Mouse (Mus musculus): ENCODE measurements around the gene Sac3d1.

The Sac3d1 gene

DNA sequence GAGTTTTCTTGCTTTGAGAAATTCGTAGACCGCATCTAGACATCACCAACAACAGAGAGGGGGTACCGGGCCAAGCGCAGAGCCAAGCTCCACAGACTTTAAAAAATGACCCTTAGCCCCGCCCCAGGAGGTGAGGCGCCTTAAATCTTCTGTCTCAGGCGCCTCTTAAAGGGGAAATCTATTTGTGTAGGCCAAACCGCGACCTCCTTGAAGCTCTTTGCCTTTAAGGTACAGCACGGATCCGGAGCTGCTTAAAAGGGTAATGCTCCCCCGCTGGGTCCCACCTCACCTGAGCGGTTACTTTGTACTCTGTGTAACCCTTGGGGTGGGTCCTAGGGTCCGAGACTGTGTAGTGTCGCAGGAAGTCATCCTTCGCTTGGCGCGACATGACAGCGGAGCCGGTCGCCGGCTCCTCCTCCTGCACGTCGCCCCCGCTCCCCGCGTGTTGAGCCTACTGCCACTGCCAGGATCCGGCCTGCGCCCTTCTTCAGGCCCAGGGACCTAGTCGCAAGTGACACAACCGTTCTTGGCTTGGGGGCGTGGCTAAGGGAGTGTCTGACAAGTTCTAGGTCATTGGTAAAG lies 9.4 kb upstream of the Sac3d1 start, which contains the start of gene Snx15:
Gene Snx15 (minus strand): TSS at position 545 of the 582 bp plus-strand sequence.
- ChIA-PET POLR2A (interaction anchor here (0.5 to 3.0 kb wide), 125 partner anchors 9 to 664 kb away, joined by 3 to 44 read pairs (median 5); partner anchors contain the start of genes Cdca5 (in 4 of the 4), Zfpl1 (in 4 of the 4), Arl2 (in 3 of the 4) and Pola2 (in 3 of the 4)), CTCF (interaction anchor here (0.5 to 2.6 kb wide), 40 partner anchors 9 to 687 kb away, joined by 3 to 23 read pairs (median 4); partner anchors contain the start of genes Arl2 (in 3 of the 4), Batf2 (in 3 of the 4), Cdc42ep2 (in 2 of the 4) and Pola2 (in 2 of the 4))

DNA sequence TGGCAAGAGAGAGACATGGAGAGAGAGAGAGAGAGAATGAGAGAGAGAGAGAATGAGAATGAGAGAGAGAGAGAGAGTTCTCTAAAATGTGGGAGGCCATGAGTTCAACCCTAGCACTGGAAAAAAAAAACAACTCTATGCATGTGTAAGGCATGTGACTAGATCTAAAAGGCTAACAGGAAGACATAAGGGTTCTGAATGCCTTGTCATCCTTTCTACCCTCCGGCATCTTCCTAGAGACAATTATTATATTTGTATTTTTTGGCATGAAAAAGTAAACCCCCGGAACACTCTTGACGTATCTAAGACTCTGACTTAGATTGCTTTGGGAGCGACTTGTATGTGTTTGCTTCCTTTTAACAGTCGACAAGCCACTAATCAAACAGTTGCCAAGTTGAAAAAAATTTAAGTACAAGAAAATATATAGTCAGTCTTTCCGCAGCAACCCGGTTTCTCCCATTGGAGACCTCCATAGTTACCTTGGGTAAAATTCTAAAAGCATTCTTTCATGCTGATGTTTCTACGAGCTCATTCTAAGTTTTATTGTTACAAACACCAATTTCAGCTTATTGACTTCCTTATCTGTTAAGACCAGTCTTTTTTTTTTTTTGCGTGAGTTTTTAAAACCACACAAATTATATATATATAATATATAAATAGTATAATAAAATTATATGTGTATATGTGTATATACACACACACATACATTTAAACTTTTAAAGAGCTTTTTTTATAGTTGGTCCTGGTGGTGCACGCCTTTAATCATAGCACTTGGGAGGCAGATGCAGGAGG lies 8.5 kb upstream of the Sac3d1 start:
- CTCF ChIA-PET, result interaction anchor here (0.5 to 2.6 kb wide), 36 partner anchors 8 to 402 kb away, joined by 3 to 23 read pairs (median 4); partner anchors contain the start of genes Arl2 (in 3 of the 4), Batf2 (in 3 of the 4), Pola2 (in 2 of the 4) and Sac3d1 (in 2 of the 4)
- POLR2A ChIA-PET, result interaction anchor here (0.5 to 3.0 kb wide), 111 partner anchors 8 to 664 kb away, joined by 3 to 44 read pairs (median 5); partner anchors contain the start of genes Cdca5 (in 4 of the 4), Zfpl1 (in 4 of the 4), Arl2 (in 3 of the 4) and Pola2 (in 3 of the 4)

DNA sequence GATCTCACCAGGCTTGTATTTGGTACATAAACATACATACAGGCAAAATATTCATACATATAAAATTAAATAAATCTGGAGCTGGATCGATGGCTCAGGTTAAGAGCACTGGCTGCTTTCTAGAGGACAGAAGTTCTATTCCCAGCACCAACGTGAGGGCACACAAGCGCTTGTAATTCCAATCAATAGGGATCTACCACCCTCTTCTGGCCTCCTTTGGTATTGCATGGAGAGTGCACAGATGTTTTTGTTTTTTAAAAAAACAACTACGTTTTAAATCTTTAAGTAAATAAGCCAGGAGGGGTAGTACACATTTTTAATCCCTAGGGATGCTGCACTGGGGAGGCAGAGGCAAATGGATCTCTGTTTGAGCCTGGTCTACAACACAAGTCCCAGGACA lies 7.8 kb upstream of the Sac3d1 start:
- POLR2A ChIA-PET, result interaction anchor here in 2 of 4 experiments (1.7 to 3.0 kb wide), 7 partner anchors 41 to 338 kb away, joined by 6 to 23 read pairs (median 14); partner anchors contain the start of genes Capn1 (in 1 of the 2), Cdca5 (in 1 of the 2) and Zfpl1 (in 1 of the 2)
- CTCF ChIA-PET, result interaction anchor here in 2 of 4 experiments (1.4 to 2.6 kb wide), 2 partner anchors 34 to 108 kb away, joined by 3 to 9 read pairs; no protein-coding TSS in a partner anchor

DNA sequence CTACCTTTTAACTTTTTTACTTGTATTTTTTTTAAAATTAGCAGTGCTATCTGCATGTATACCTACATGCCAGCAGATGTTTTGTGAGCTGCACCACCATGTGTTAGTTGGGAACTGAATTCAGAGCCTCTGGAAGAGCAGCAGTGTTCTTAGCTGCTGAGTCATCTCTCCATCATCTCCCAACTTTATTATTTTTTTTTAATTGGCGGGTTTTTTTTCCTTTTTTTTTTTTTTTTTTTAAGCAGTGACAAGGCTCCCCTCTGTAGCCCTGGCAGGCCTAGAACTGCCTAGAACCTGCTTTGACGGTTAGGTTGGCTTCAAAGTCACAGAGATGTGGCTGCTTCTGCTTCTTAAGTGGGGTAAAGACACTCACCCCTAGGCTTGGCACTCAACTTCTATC lies 6.4 kb upstream of the Sac3d1 start:
- POLR2A ChIA-PET, result interaction anchor here (0.5 to 11.3 kb wide), 12 partner anchors 28 to 725 kb away, joined by 3 to 135 read pairs (median 3); partner anchors contain the start of genes Cdca5 (in 2 of the 4) and Zfpl1 (in 2 of the 4)
- CTCF ChIA-PET, result interaction anchor here in 2 of 4 experiments (0.6 to 1.4 kb wide), 5 partner anchors 33 to 338 kb away, joined by 3 to 5 read pairs (median 4); no protein-coding TSS in a partner anchor

DNA sequence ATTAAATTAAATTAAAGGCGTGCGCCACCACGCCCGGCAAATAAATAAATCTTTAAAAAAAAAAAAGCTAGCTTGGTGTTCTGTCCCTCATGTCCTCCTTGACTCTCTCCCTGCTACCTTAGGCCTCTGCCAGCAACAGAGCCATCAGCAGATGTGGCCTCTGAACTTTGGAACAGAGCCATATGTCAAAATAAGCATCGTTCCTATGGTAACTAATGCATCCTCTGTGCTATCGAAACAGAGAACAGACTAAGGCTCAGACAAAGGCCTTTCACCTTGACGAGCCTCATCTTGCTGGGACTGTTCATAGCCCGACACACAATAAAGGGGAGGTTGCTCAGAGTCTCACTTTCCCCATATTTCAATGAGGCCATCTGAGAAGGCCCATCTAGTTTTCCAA lies 4.9 kb upstream of the Sac3d1 start:
- ChIA-PET CTCF (interaction anchor here in 2 of 4 experiments (0.5 to 1.3 kb wide), 4 partner anchors 105 to 336 kb away, joined by 3 to 6 read pairs (median 4); partner anchors contain the start of gene Pola2 (in 2 of the 2)), POLR2A (interaction anchor here in 2 of 4 experiments (0.6 to 11.3 kb wide), 13 partner anchors 13 to 336 kb away, joined by 3 to 135 read pairs (median 4); partner anchors contain the start of genes Cdca5 (in 2 of the 2), Tm7sf2 (in 2 of the 2), Zfpl1 (in 2 of the 2) and Arl2 (in 1 of the 2))

DNA sequence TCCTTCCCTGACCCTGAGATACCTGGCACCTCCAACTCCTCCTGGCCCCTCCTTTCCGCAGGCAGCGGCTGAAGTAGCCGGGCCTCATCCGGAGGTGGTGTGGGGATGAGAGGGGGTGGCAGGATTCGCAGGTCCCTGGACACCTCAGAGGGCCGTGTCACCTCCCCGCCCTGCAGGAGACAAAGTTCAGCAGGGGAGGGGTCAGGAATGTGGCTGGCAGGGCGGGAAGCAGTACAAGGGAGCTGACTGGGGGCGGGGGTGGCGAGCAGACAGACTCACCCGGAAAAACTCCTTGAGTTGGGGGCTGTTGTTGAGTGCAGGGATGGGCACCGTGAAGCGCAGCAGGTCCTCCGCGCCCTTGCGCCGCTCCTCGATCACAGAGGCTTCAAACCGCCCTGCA lies 3.3 kb upstream of the Sac3d1 start:
- CTCF ChIA-PET, result interaction anchor here in 3 of 4 experiments (0.6 to 3.1 kb wide), 6 partner anchors 18 to 104 kb away, joined by 3 to 8 read pairs (median 3); partner anchors contain the start of gene Tm7sf2 (in 1 of the 3)
- POLR2A ChIA-PET, result interaction anchor here in 3 of 4 experiments (0.6 to 11.3 kb wide), 31 partner anchors 17 to 1606 kb away, joined by 3 to 135 read pairs (median 4); partner anchors contain the start of genes Capn1 (in 2 of the 3), Cdca5 (in 2 of the 3), Mrpl49 (in 2 of the 3) and Tm7sf2 (in 2 of the 3)

DNA sequence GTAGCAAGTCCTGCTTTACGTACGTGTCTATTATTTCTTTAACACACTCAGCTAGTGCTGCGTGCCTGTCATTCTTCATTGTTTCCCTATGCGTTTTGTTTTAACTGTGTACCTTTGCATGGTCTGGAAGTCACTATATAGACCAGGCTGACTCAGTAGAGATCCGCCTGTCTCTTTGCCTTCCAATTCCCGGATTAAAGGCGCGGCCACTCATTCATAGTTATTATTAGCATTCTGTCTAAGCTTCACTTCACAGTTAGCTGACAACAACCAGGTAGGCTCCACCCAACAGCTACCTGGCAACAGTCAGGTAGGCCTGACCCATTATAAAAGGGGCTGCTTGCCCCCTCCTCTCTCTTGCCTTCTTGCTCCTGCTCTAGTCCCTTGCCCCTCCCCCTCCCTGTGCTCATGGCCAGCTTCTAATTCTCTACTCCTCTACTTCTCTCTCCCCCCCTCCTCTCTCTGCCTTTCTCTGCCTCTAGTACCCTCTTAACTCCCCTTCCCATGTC lies 281 bp upstream of the Sac3d1 start:
- ChIA-PET POLR2A (interaction anchor here (0.6 to 11.3 kb wide), 108 partner anchors 9 to 1806 kb away, joined by 3 to 135 read pairs (median 4); partner anchors contain the start of genes Arl2 (in 3 of the 4), Cdca5 (in 3 of the 4), Snx15 (in 3 of the 4) and Tm7sf2 (in 3 of the 4)), CTCF (interaction anchor here in 3 of 4 experiments (0.5 to 1.8 kb wide), 15 partner anchors 9 to 332 kb away, joined by 3 to 8 read pairs (median 4); partner anchors contain the start of genes Snx15 (in 2 of the 3), Arl2 (in 1 of the 3), Atg2a (in 1 of the 3) and Capn1 (in 1 of the 3))

DNA sequence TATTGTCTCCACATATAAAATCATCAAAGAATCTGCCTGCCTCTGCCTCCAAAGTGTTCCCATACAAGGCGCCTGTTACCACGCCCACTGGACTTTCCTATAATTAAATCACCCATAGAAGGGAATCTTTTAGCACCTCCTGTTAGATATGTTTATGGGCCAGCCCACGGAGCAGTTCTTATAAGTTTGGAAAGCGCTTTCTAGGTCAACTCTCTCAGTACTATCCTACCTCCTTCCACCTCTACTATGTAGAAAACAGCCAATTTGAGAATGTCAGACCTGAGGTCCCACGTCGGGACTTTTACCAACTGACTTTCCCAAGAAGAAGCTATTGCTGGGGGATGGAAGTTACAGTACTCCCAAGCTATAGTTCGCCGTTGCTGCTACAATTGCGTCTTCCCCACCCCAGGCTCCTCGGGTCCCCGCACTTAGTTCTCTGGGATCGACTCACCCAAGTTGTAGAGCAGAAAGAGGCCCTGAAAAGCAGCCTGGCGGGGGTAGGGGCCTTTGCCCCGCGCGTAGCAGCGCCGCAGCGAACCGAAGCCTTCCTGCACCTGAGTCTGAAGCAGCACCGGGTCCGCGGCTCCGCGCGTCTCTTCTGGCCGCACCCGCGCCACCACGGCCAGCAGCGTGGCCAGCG lies 984 bp downstream of the Sac3d1 start:
- ChIA-PET CTCF (interaction anchor here in 3 of 4 experiments (0.6 to 1.8 kb wide), 4 partner anchors 10 to 119 kb away, joined by 3 to 8 read pairs (median 6); partner anchors contain the start of genes Cdca5 (in 1 of the 3), Ppp2r5b (in 1 of the 3), Snx15 (in 1 of the 3) and Zfpl1 (in 1 of the 3)), POLR2A (interaction anchor here in 3 of 4 experiments (0.6 to 11.3 kb wide), 44 partner anchors 9 to 339 kb away, joined by 3 to 135 read pairs (median 5); partner anchors contain the start of genes Snx15 (in 3 of the 3), Cdca5 (in 2 of the 3), Men1 (in 2 of the 3) and Tm7sf2 (in 2 of the 3))

DNA sequence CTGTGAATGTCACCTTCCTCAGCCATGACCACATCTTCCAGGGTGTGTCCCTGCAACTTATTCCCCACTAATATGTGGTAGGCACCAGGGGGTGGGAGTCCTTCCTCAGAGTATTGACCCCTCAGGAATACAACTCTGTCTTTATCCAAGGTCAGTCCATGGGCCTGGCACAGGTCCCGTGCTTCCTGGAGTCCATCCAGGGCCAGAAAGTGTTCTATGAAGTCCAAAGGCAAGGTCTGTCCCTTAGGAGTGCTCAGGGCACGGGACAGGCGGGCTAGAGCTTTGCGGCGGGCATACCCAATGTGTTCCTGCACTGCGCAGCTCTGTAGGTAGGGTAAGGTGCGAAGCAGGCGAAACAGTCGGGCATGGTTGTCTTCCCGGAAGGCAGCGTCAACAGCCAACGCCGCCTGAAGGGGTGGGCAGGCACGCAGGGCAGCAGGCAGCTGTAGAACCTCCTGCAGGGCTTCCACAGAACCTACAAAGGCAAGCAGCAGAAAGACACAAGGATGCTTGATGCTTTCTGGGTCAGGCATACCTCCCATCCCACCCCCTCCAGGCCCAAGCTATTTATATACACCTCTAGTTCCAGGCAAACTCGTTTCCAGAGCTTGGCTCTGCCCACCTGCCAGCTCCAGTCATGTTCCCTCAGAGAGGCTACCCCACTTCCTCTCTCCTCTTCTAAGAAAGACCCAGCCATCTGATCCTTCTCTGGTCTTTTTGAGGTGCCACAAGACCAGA lies 2.2 kb downstream of the Sac3d1 start:
- ChIA-PET CTCF (interaction anchor here in 1 of 4 experiments (0.6 to 1.5 kb wide), 3 partner anchors 25 to 211 kb away, joined by 3 read pairs; partner anchors contain the start of gene Tmem262), POLR2A (interaction anchor here (0.6 to 11.3 kb wide), 17 partner anchors 11 to 277 kb away, joined by 3 to 135 read pairs (median 4); partner anchors contain the start of genes Cdca5 (in 4 of the 4), Zfpl1 (in 4 of the 4), Snx15 (in 2 of the 4) and Arl2 (in 1 of the 4))

DNA sequence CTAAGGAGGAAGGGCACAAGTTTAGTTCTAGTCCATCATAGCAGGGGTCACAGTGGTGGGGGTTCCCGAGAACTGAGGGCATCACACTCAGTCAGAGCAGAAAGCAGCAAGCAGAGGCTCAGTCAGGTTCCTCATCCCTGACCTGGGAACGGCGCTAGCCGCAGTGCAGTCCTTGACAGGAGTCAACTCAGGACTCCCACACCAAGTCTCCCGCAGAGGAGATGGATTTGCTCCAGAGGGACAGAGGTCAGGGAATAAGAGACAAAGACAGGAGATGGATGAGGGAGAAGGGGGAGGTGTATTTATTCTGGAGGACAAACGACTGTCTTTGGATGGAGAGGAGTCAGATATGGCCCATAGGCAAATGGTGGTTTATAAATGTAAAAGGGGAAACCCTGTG lies 5.3 kb downstream of the Sac3d1 start:
- CTCF ChIA-PET, result no interaction called here
- POLR2A ChIA-PET, result interaction anchor here in 1 of 4 experiments (2.2 kb wide), 1 partner anchor 24 kb away, joined by 12 read pairs; no protein-coding TSS in a partner anchor

DNA sequence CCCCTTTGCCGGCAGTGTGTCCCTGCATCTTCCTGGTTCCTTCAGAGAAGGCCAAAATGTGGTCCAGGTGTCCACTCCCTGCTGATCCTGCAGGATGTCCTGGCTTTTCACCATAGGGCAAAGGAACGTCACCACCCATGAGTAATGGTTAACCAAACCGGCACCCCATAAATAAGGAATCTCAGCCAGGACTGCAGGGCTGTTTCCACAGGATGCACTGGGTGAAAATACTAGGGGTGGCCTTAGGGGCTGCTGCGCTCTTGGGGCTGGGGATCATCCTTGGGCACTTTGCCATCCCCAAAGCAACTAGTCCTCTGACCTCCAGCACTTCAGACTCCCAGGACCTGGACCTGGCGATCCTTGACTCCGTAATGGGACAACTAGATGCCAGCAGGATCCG lies 12.9 kb downstream of the Sac3d1 start, which contains the start of gene Naaladl1:
Gene Naaladl1 (plus strand): TSS at position 197 of the 400 bp plus-strand sequence.
- ChIA-PET POLR2A (interaction anchor here in 3 of 4 experiments (0.5 to 11.0 kb wide), 6 partner anchors 13 to 64 kb away, joined by 3 to 137 read pairs (median 3); partner anchors contain the start of genes AC131692.1 (in 1 of the 3), Cdca5 (in 1 of the 3), Fau (in 1 of the 3) and Mrpl49 (in 1 of the 3)), CTCF (no interaction called here)

DNA sequence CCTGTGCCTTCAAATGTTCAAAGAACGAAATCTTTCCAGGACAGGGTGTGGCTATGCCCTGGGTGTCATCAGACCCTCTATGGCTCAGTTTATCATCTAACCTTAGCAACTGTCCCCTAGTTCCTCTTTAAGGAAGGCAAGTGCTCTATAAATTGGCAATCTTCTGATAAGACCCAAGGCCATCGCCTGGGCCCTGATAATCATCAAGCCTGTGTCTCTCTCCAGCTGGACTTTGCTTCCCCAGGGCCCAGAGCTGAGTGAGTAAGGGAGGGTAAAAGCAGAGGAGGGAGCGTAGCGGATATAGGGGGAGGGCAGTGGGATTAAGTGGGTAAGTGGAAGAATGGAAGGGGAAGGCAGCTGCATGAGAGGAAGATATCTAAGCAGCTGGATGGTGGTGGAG lies 14.0 kb downstream of the Sac3d1 start:
- CTCF ChIA-PET, result no interaction called here
- POLR2A ChIA-PET, result interaction anchor here in 3 of 4 experiments (0.6 to 11.0 kb wide), 7 partner anchors 13 to 147 kb away, joined by 3 to 137 read pairs (median 4); partner anchors contain the start of genes Sac3d1 (in 2 of the 3), AC131692.1 (in 1 of the 3), Arl2 (in 1 of the 3) and Cdca5 (in 1 of the 3)

DNA sequence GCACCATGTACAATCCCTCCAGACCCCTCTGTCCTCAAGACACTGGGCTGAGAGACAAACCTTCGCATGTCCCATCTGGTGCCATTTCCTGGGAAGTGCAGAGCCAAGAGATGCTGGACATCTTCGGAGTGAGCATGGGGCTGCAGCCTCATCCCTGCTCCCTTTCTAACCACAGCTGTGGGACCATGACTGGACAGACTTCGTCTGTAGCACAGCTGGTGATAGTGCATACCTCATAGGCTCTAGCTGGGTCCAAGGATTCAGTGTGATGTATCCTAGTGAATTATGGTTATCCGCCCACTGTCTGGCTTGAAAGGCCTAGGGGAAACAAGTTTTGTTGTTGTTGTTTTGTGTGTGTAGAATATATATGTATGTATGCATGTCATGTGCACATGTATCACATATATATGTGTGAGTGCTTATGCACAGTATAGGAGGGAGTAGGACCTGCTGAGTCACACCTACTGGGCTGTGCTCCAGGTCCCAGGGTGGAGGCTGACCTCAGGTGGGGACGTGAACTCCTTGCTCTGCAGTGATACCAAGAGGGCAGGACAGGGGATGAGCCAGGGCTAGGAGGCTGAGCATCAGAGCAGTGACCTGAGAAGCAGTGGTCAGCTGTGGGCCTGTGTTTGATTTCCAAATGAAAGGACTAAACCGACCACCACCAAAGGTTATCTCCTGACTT lies 16.1 kb downstream of the Sac3d1 start:
- ChIA-PET CTCF (interaction anchor here in 1 of 4 experiments (2.4 kb wide), 1 partner anchor 315 kb away, joined by 7 read pairs; no protein-coding TSS in a partner anchor), POLR2A (interaction anchor here in 3 of 4 experiments (0.7 to 11.0 kb wide), 10 partner anchors 10 to 46 kb away, joined by 3 to 137 read pairs (median 6); partner anchors contain the start of genes AC131692.1 (in 1 of the 3), Cdca5 (in 1 of the 3), Snx15 (in 1 of the 3) and Tm7sf2 (in 1 of the 3))

DNA sequence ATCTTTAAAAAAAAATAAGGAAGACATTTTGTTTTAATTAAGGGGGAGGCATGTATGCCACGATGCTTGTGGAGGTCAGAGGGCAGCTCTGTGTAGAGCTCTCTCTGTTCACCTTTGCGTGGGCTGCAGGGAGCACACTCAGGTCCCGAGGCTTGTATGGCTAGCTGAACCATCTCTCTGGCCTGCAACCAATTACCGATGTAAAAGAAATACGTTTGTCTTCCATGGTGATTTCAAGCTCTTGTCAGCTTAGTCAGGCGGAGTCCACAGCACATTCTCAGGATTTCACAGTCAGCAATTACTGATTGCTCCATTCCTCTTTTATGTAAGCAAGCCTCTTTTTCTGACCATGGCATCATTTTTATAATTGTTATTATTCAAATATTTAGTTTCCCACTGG lies 17.3 kb downstream of the Sac3d1 start:
- CTCF ChIA-PET, result interaction anchor here in 1 of 4 experiments (0.6 kb wide), 1 partner anchor 145 kb away, joined by 4 read pairs; no protein-coding TSS in a partner anchor
- POLR2A ChIA-PET, result interaction anchor here in 3 of 4 experiments (0.5 to 11.0 kb wide), 13 partner anchors 10 to 1890 kb away, joined by 3 to 137 read pairs (median 3); partner anchors contain the start of genes AC131692.1 (in 1 of the 3), Cdca5 (in 1 of the 3), Sac3d1 (in 1 of the 3) and Tm7sf2 (in 1 of the 3)

Data from embryonic stem cell, embryonic (primary cell).